In genomic region chr10:119726921-119727320, GRCm38 (mm10) we compare ENCODE assay signal across 20 mouse cellular contexts.
A peak's percentile ranks its signal among the peaks of the same experiment; 100 is the strongest.
DNase-seq lines count a peak whose midpoint lies in the region; ATAC-seq and TF ChIP-seq lines count a peak whose summit lies in the region.
"Had no signal": no experiment of that assay in that cellular context is flagged by ENCODE, and none has a peak within 500 bp of the region (broad histone marks: within the 10 kb centered on the region; RNA-seq: fewer than 3 reads in every experiment).

No protein-coding gene starts in this region.

- no peak overlapping the region for H3K27ac ChIP-seq in heart, embryonic 12.5 days (ENCODE audit: poor library complexity, severe bottlenecking)
- H3K27ac ChIP-seq in ES-E14 (ENCODE audit: insufficient read depth, low read depth, low read length, poor library complexity, severe bottlenecking): no peak overlapping the region
- H3K27ac ChIP-seq in liver, embryonic 11.5 days (ENCODE audit: low read depth, low read length): no peak overlapping the region
- H3K27ac ChIP-seq: embryonic facial prominence, embryonic 12.5 days; forebrain, embryonic 15.5 days; heart, embryonic 13.5 days; hindbrain, embryonic 15.5 days had no signal

- H3K27me3 ChIP-seq in heart, embryonic 12.5 days (replicated peaks): no peaks in the 10 kb centered on the region
- no peaks in the 10 kb centered on the region for H3K27me3 ChIP-seq in liver, embryonic 11.5 days (replicated peaks; ENCODE audit: control insufficient read depth, insufficient read depth, low read length)
- H3K27me3 ChIP-seq: embryonic facial prominence, embryonic 12.5 days; forebrain, embryonic 15.5 days; heart, embryonic 13.5 days; hindbrain, embryonic 15.5 days; Patski had no signal

- ATAC-seq in heart, embryonic 12.5 days (ENCODE audit: insufficient number of reproducible peaks, low FRiP score): no peak
- ATAC-seq in liver, embryonic 11.5 days (replicated peaks; ENCODE audit: low FRiP score): no peak
- ATAC-seq: CD4-positive, CD25-positive, alpha-beta regulatory T cell, adult 4 months; forebrain, embryonic 15.5 days; intestine, embryonic 16.5 days; Patski had no signal

- DNase-seq in heart, adult 11 months: peak; percentile 37
- DNase-seq in ES-E14 (ENCODE audit: low read depth, low spot score) (peak; percentile 15), R1 (ENCODE audit: low read depth, low spot score) (peak; percentile 51)
- no peak for DNase-seq in layer of hippocampus, postnatal 14 days (ENCODE audit: low spot score in 2 of 2)
- DNase-seq in liver, embryonic 11.5 days (ENCODE audit: low spot score): no peak
- DNase-seq in lung, postnatal 25 days (ENCODE audit: low spot score): no peak
- DNase-seq: adrenal gland, postnatal 10 days; cerebellum, adult 11-12 months; cerebellum, adult 9-10 months; cerebellum, postnatal 25 days; gastrocnemius, postnatal 14 days; heart, postnatal 36 days had no signal

- H3K9ac ChIP-seq in heart, embryonic 12.5 days: no peak overlapping the region
- H3K9ac ChIP-seq in ES-E14 (ENCODE audit: insufficient read depth, low read depth, low read length, poor library complexity, severe bottlenecking): no peak overlapping the region
- no peak overlapping the region for H3K9ac ChIP-seq in liver, embryonic 11.5 days (ENCODE audit: low read depth, low read length)
- H3K9ac ChIP-seq: embryonic facial prominence, embryonic 12.5 days; forebrain, embryonic 15.5 days; heart, embryonic 13.5 days; hindbrain, embryonic 15.5 days had no signal

- no peak overlapping the region for H3K4me2 ChIP-seq in heart, embryonic 12.5 days
- no peak overlapping the region for H3K4me2 ChIP-seq in liver, embryonic 11.5 days
- H3K4me2 ChIP-seq: embryonic facial prominence, embryonic 12.5 days; forebrain, embryonic 15.5 days; heart, embryonic 13.5 days; hindbrain, embryonic 15.5 days had no signal

- no peaks in the 10 kb centered on the region for H3K36me3 ChIP-seq in heart, embryonic 12.5 days
- no peaks in the 10 kb centered on the region for H3K36me3 ChIP-seq in ES-E14 (ENCODE audit: control insufficient read depth, insufficient read depth, low read length, poor library complexity, severe bottlenecking)
- H3K36me3 ChIP-seq in liver, embryonic 11.5 days (ENCODE audit: control insufficient read depth, insufficient read depth, low read length): no peaks in the 10 kb centered on the region
- H3K36me3 ChIP-seq: embryonic facial prominence, embryonic 12.5 days; forebrain, embryonic 15.5 days; heart, embryonic 13.5 days; hindbrain, embryonic 15.5 days had no signal

- H3K9me3 ChIP-seq in heart, embryonic 12.5 days (replicated peaks): no peaks in the 10 kb centered on the region
- H3K9me3 ChIP-seq in ES-E14 (ENCODE audit: control insufficient read depth, insufficient read depth, low read depth, low read length): no peaks in the 10 kb centered on the region
- no peaks in the 10 kb centered on the region for H3K9me3 ChIP-seq in liver, embryonic 11.5 days (ENCODE audit: control insufficient read depth, low read length)
- H3K9me3 ChIP-seq: embryonic facial prominence, embryonic 12.5 days; forebrain, embryonic 15.5 days; heart, embryonic 13.5 days; hindbrain, embryonic 15.5 days had no signal

- WGBS in heart, embryonic 12.5 days: 76% methylated on average over 6 of the region's 6 CpGs
- WGBS in liver, embryonic 11.5 days: 72% methylated on average over 6 of the region's 6 CpGs

- peaks cover 6% of the 10 kb centered on the region for H3K4me1 ChIP-seq in heart, embryonic 12.5 days (replicated peaks)
- H3K4me1 ChIP-seq in ES-E14 (ENCODE audit: control insufficient read depth in 2 of 2, insufficient read depth in 2 of 2, low read length in 2 of 2, poor library complexity in 1 of 2): no peaks in the 10 kb centered on the region
- no peaks in the 10 kb centered on the region for H3K4me1 ChIP-seq in liver, embryonic 11.5 days (replicated peaks; ENCODE audit: control insufficient read depth, insufficient read depth, low read length)

- H3K4me3 ChIP-seq in heart, embryonic 12.5 days: no peak overlapping the region
- H3K4me3 ChIP-seq in ES-E14 (ENCODE audit: insufficient read depth in 1 of 2, low read depth in 1 of 2, low read length in 2 of 2, poor library complexity in 1 of 2, severe bottlenecking in 1 of 2): no peak overlapping the region
- H3K4me3 ChIP-seq in liver, embryonic 11.5 days (ENCODE audit: low read depth, low read length): no peak overlapping the region
- H3K4me3 ChIP-seq: embryonic facial prominence, embryonic 12.5 days; forebrain, embryonic 15.5 days; heart, embryonic 13.5 days; hindbrain, embryonic 15.5 days had no signal

- in situ Hi-C loops in ES-E14 (cut with MboI; ENCODE audit: low sequenced_read_pairs in 2 of 2, unreplicated experiment in 2 of 2): no loop called here

TF ChIP-seq in ES-E14, 5 proteins besides CTCF, POLR2A, EP300 and RAD21:
- TF ChIP-seq MAFK (IDR thresholded peaks at IDR 0.05; ENCODE audit: insufficient read depth, low read depth, low read length) (peak; percentile 97), HCFC1 (IDR thresholded peaks at IDR 0.05; ENCODE audit: borderline replicate concordance, insufficient read depth, low read length) (no peak), ZC3H11A (IDR thresholded peaks at IDR 0.05; ENCODE audit: borderline replicate concordance, low read depth, low read length) (no peak), CHD2 (IDR thresholded peaks at IDR 0.05; ENCODE audit: low read depth, low read length) (no peak), ZNF384 (IDR thresholded peaks at IDR 0.05; ENCODE audit: low read depth, low read length) (no peak)

Comparison
In these comparisons a context has a peak if more than half of its experiments do, and no peak if none do; other contexts are left out.
1. DNase-seq: peak in heart, adult 11 months (single experiment), ES-E14 (single experiment) and R1 (single experiment); none in layer of hippocampus, postnatal 14 days (0 of 2), liver, embryonic 11.5 days (single experiment) and lung, postnatal 25 days (single experiment).